Mouse (Mus musculus) erythroblast, embryonic 14.5 days (primary cell): ENCODE results near the gene Krt7.

Experiments
- GATA1 ChIP-seq: IDR thresholded peaks from 2 replicates; pipeline ENCODE4 v1.6.1; 2012; ENCODE audit warnings: low read length, inconsistent platforms, mixed read lengths
- TAL1 ChIP-seq: IDR thresholded peaks from 3 replicates; pipeline ENCODE4 v1.6.1; 2012; ENCODE audit warnings: low read length, inconsistent platforms, mixed read lengths

DNA sequence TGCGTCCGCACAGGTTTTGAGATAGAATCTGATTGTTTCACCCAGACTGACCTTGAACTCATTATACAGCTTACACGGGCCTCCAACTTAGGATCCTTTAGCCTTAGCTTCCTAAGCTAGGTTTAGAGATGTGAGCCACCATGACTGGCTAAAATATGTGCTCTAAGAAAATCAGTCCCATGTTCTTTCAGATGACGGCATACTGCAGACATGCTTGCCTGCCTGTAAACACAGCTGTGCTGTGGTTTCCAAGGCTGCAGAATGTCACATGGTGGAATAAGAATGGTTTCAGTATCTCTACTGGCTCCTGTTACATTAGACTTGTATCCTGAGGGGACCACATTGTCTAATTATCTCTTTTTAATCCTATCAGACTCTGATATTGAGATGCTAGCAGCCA, 8.1 kb downstream of the Krt7 start:
- TF ChIP-seq GATA1 (no peak), TAL1 (no peak)
